ENCODE assay signal across 8 mouse cellular contexts in the genomic region with DNA sequence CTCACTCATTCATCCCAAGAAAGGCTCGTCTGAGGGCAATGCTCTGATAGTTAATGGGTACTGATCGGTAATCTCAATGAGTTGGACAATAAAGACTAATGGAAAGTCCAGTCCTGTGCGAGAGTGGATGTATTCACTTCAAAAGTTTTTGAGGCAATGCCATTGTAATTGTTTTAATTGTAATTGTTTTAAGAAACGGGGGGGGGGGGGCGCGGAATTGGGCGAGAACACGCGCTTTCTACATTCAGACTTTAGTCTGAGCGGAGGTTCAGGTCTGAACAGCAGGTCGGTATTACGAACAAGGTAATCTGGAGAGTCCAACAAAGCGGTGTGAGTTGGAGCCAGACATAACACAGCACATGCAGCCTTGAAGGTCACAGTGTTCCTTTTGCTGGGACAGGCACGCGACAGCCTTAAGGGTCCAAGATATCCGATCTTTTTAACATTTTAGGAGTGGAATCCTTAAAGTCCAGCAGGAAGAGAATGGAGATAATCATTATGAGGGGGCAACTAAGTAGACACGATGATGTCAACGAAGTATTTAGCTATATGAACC. TPM values are rescaled to one million over a fixed set of nuclear protein-coding genes. Genes with fewer than 3 reads are reported as not detected.
DNase-seq lines count a peak whose midpoint lies in the region; ATAC-seq lines count a peak whose summit lies in the region.

No protein-coding gene starts in this region.

- peaks cover 18% of the 10 kb centered on the region for H3K36me3 ChIP-seq in forebrain, embryonic 13.5 days (ENCODE audit: poor library complexity, severe bottlenecking)
- H3K36me3 ChIP-seq in midbrain, embryonic 13.5 days, result peaks cover 16% of the 10 kb centered on the region

- no peak for ATAC-seq in forebrain, embryonic 13.5 days
- ATAC-seq in midbrain, embryonic 13.5 days, result peak; percentile 18; the same call in 1 of the 2 replicates

- H3K27me3 ChIP-seq in forebrain, embryonic 13.5 days, result no peaks in the 10 kb centered on the region
- no peaks in the 10 kb centered on the region for H3K27me3 ChIP-seq in midbrain, embryonic 13.5 days

- H3K27ac ChIP-seq in forebrain, embryonic 13.5 days, result peak overlapping the region; percentile 97
- H3K27ac ChIP-seq in midbrain, embryonic 13.5 days, result peak overlapping the region; percentile 96

- DNase-seq in thymus, postnatal 0 days (ENCODE audit: low spot score), result peak; percentile 5
- DNase-seq in thymus, postnatal 14 days, result no peak
- peak; percentile 32 for DNase-seq in kidney, adult 9 months
- DNase-seq in left cerebral cortex, postnatal 14 days (ENCODE audit: low spot score in 2 of 2), result no peak
- DNase-seq in layer of hippocampus, postnatal 14 days (ENCODE audit: low spot score in 2 of 2), result no peak
- no peak for DNase-seq in cerebellum, postnatal 36 days

- H3K4me2 ChIP-seq in forebrain, embryonic 13.5 days, result peak overlapping the region; percentile 72
- H3K4me2 ChIP-seq in midbrain, embryonic 13.5 days (replicated peaks), result peak overlapping the region; percentile 67

- WGBS in forebrain, embryonic 13.5 days, result 3% methylated on average over 18 of the region's 18 CpGs
- WGBS in midbrain, embryonic 13.5 days, result 5% methylated on average over 18 of the region's 18 CpGs

- no peaks in the 10 kb centered on the region for H3K9me3 ChIP-seq in forebrain, embryonic 13.5 days (replicated peaks)
- no peaks in the 10 kb centered on the region for H3K9me3 ChIP-seq in midbrain, embryonic 13.5 days

- peak overlapping the region; percentile 94 for H3K9ac ChIP-seq in forebrain, embryonic 13.5 days
- peak overlapping the region; percentile 94 for H3K9ac ChIP-seq in midbrain, embryonic 13.5 days (replicated peaks)

- intact Hi-C loops in left cerebral cortex, postnatal 14 days (cut with DNase I), result loop anchor here (5.0 kb wide), 1 partner anchor 34 kb away; the partner anchor contains the start of gene Nim1k

- H3K4me3 ChIP-seq in forebrain, embryonic 13.5 days, result peak overlapping the region; percentile 83
- H3K4me3 ChIP-seq in midbrain, embryonic 13.5 days (replicated peaks), result peak overlapping the region; percentile 83

- peaks cover 23% of the 10 kb centered on the region for H3K4me1 ChIP-seq in forebrain, embryonic 13.5 days
- peaks cover 24% of the 10 kb centered on the region for H3K4me1 ChIP-seq in midbrain, embryonic 13.5 days (replicated peaks)

RNA-seq across cellular contexts. Expression of gene Zfp131, which starts 1.0 kb away (rescaled TPM):
- 40.9 and 51.2 TPM in 2 replicates for polyA plus RNA-seq in thymus, postnatal 0 days (2015; fragmentation: Nextera tagmentation; extraction: Ambion mirVana)
- polyA plus RNA-seq in forebrain, embryonic 13.5 days (2015; fragmentation: Nextera tagmentation; extraction: Ambion mirVana), result 52.8 and 53.4 TPM in 2 replicates
- polyA plus RNA-seq in midbrain, embryonic 13.5 days (2015; fragmentation: Nextera tagmentation; extraction: Ambion mirVana), result 42.8 and 43.8 TPM in 2 replicates
- 10 to 100 TPM; 39.7 to 41.9 TPM for total RNA-seq in left cerebral cortex, postnatal 14 days (2021)
- total RNA-seq in layer of hippocampus, postnatal 14 days (2021), result 10 to 100 TPM; 40.3 to 41.1 TPM

RNA-seq across cellular contexts. Expression of gene Nim1k, which starts 36.0 kb away (rescaled TPM):
- 9.9 and 10.6 TPM in 2 replicates for polyA plus RNA-seq in thymus, postnatal 0 days (2015; fragmentation: Nextera tagmentation; extraction: Ambion mirVana)
- 4.2 and 4.8 TPM in 2 replicates for polyA plus RNA-seq in forebrain, embryonic 13.5 days (2015; fragmentation: Nextera tagmentation; extraction: Ambion mirVana)
- 2.9 and 3.1 TPM in 2 replicates for polyA plus RNA-seq in midbrain, embryonic 13.5 days (2015; fragmentation: Nextera tagmentation; extraction: Ambion mirVana)
- 10 to 100 TPM; 13.2 to 14.8 TPM for total RNA-seq in left cerebral cortex, postnatal 14 days (2021)
- total RNA-seq in layer of hippocampus, postnatal 14 days (2021), result 10 to 100 TPM; 12.5 to 13.5 TPM

RNA-seq across cellular contexts. Expression of gene AF067063, which starts 38.4 kb away (rescaled TPM):
- polyA plus RNA-seq in thymus, postnatal 0 days (2015; fragmentation: Nextera tagmentation; extraction: Ambion mirVana), result not detected in 2 replicates
- polyA plus RNA-seq in forebrain, embryonic 13.5 days (2015; fragmentation: Nextera tagmentation; extraction: Ambion mirVana), result not detected in 2 replicates
- polyA plus RNA-seq in midbrain, embryonic 13.5 days (2015; fragmentation: Nextera tagmentation; extraction: Ambion mirVana), result not detected in 2 replicates
- total RNA-seq in left cerebral cortex, postnatal 14 days (2021), result not detected
- not detected for total RNA-seq in layer of hippocampus, postnatal 14 days (2021)

RNA-seq across cellular contexts. Expression of gene D13Ertd608e, which starts 44.1 kb away (rescaled TPM):
- polyA plus RNA-seq in thymus, postnatal 0 days (2015; fragmentation: Nextera tagmentation; extraction: Ambion mirVana), result not detected in 2 replicates
- polyA plus RNA-seq in forebrain, embryonic 13.5 days (2015; fragmentation: Nextera tagmentation; extraction: Ambion mirVana), result not detected in 2 replicates
- not detected in 2 replicates for polyA plus RNA-seq in midbrain, embryonic 13.5 days (2015; fragmentation: Nextera tagmentation; extraction: Ambion mirVana)
- total RNA-seq in left cerebral cortex, postnatal 14 days (2021), result not detected
- total RNA-seq in layer of hippocampus, postnatal 14 days (2021), result not detected

Comparison
In these comparisons a context has a peak if more than half of its experiments do, and no peak if none do; other contexts are left out.
1. DNase-seq: peak in thymus, postnatal 0 days (single experiment) and kidney, adult 9 months (single experiment); none in thymus, postnatal 14 days (single experiment), left cerebral cortex, postnatal 14 days (0 of 2), layer of hippocampus, postnatal 14 days (0 of 2) and cerebellum, postnatal 36 days (0 of 2).